Mouse (Mus musculus) limb, embryonic 11.5 days (tissue): ENCODE data around the gene Opcml. TPM values are rescaled to one million over a fixed set of nuclear protein-coding genes. Genes with fewer than 3 reads are reported as not detected.

Experiments
- ATAC-seq: fragments of 200-750 bp; cut with Nextera tagmentation; 2 replicates; pipeline ENCODE4 v1.8.0; 2017; ENCODE audit warnings: low read depth; ENCODE audit not compliant: insufficient number of reproducible peaks, low FRiP score, low TSS enrichment
- DNase-seq: peaks from one replicate; pipeline ENCODE4 v3.0.0-alpha.2; 2015; ENCODE audit warnings: low spot score
- H3K27ac ChIP-seq: fragments of 300-500 bp; sonication (generic); replicated peaks from 2 replicates; pipeline ENCODE4 v1.5.1; 2014; ENCODE audit warnings: low read depth, mild to moderate bottlenecking, low read length
- H3K27me3 ChIP-seq: fragments of 300-500 bp; sonication (generic); 2 replicates; pipeline ENCODE4 v1.6.1; 2014; ENCODE audit warnings: mild to moderate bottlenecking, low read length, mixed read lengths; ENCODE audit not compliant: control insufficient read depth, insufficient read depth
- H3K36me3 ChIP-seq: fragments of 300-500 bp; sonication (generic); 2 replicates; pipeline ENCODE4 v1.6.1; 2014; ENCODE audit warnings: mild to moderate bottlenecking, low read length, moderate library complexity, mixed read lengths; ENCODE audit not compliant: control insufficient read depth, insufficient read depth
- H3K4me1 ChIP-seq: fragments of 300-500 bp; sonication (generic); 2 replicates; pipeline ENCODE4 v1.6.1; 2014; ENCODE audit warnings: low read length, mixed read lengths; ENCODE audit not compliant: control insufficient read depth, insufficient read depth
- H3K4me2 ChIP-seq: fragments of 300-500 bp; sonication (generic); 2 replicates; pipeline ENCODE4 v1.6.1; 2014; ENCODE audit warnings: low read depth, mild to moderate bottlenecking, moderate library complexity; ENCODE audit not compliant: severe bottlenecking
- H3K4me3 ChIP-seq: fragments of 300-500 bp; sonication (generic); 2 replicates; pipeline ENCODE4 v1.5.1; 2014; ENCODE audit warnings: low read depth, low read length
- H3K9ac ChIP-seq: fragments of 300-500 bp; sonication (generic); 2 replicates; pipeline ENCODE4 v1.6.1; 2014; ENCODE audit warnings: mild to moderate bottlenecking, low read length
- H3K9me3 ChIP-seq: fragments of 300-500 bp; sonication (generic); 2 replicates; pipeline ENCODE4 v1.6.1; 2016; ENCODE audit warnings: low read length; ENCODE audit not compliant: control insufficient read depth
- WGBS: fragments of 180-500 bp; shearing (Covaris S2); extraction: QIAGEN DNeasy Blood & Tissue Kit; methylation state at CpG from one replicate; pipeline ENCODE4 v1.1.7; 2014; 5-methylcytosine and 5-hydroxymethylcytosine counted together
- polyA plus RNA-seq: library from polyadenylated mRNA; unstranded; fragments of >200 nt; fragmentation: Nextera tagmentation; extraction: Ambion mirVana; gene quantifications from 2 replicates; pipeline ENCODE4 v1.2.1, GENCODE M21; 2014

Opcml gene
- polyA plus RNA-seq, 1 experiment from 2014 or later: 0.20 TPM

DNA sequence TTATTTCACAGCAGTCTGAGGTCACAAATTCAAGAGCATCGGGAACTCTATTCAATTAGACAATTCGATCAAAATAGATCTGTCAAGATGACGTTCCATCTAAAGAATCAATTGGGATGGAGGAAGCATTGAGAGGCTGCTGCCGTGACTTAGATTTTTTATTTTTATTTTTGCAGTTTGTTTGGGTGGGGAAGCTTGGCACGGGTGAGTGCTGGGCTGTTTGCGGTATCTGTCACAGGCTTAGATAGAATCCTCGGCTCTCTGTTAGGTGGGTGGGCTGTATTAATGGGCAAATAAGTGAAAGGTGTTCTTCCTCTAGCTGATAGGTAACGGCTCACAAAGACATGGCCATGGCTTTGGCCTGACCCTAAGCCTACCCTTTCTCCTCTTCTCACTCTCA lies 654.4 kb downstream of the Opcml start:
- no peak for DNase-seq
- no peaks in the 10 kb centered on the region for H3K36me3 ChIP-seq
- no peak overlapping the region for H3K27ac ChIP-seq
- no peak for ATAC-seq
- H3K4me1 ChIP-seq: no peaks in the 10 kb centered on the region
- H3K4me3 ChIP-seq: no peak overlapping the region
- WGBS: 87% methylated on average over 8 of the region's 8 CpGs
- H3K9me3 ChIP-seq: no peaks in the 10 kb centered on the region
- no peaks in the 10 kb centered on the region for H3K27me3 ChIP-seq
- no peak overlapping the region for H3K4me2 ChIP-seq
- H3K9ac ChIP-seq: no peak overlapping the region

GRCm38 (mm10) chr9:28445863-28446262 lies 655.3 kb downstream of the Opcml start:
- Histone ChIP-seq H3K4me3 (no peak overlapping the region), H3K36me3 (no peaks in the 10 kb centered on the region), H3K9me3 (no peaks in the 10 kb centered on the region), H3K27ac (no peak overlapping the region), H3K4me2 (no peak overlapping the region), H3K9ac (no peak overlapping the region), H3K4me1 (no peaks in the 10 kb centered on the region), H3K27me3 (no peaks in the 10 kb centered on the region)
- ATAC-seq (no peak), DNase-seq (no peak)
- WGBS: 93% methylated on average over 1 of the region's 1 CpGs

- H3K27ac ChIP-seq: no peak overlapping the region
- ATAC-seq (no peak), DNase-seq (no peak)
- no peak overlapping the region for H3K4me2 ChIP-seq
- no peak overlapping the region for H3K4me3 ChIP-seq
- no peak overlapping the region for H3K9ac ChIP-seq
- H3K9me3 ChIP-seq: no peaks in the 10 kb centered on the region
- WGBS: 85% methylated on average over 4 of the region's 4 CpGs
- H3K4me1 ChIP-seq: no peaks in the 10 kb centered on the region
- H3K36me3 ChIP-seq: no peaks in the 10 kb centered on the region
- no peaks in the 10 kb centered on the region for H3K27me3 ChIP-seq
Measured at GRCm38 (mm10) chr9:28446278-28447064, 655.9 kb downstream of the Opcml start.

DNA sequence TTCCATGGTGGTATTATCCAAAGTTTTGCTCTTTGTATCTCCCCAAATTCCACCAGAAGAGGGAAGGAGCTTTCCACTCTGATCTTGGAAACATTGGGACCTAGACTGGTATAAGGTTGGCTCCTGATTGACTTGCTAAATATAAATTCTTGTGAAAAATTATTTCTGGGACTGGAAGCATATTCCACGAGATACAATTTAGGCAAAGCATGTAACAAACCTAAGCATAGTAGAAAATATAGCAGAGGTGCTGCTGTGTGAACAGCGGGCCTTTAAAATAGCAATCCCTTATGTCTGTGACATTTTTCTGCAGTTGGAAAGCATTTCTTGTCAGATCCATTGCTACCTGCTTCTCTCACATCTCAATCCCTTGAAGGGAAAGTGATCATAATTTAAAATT lies 661.9 kb downstream of the Opcml start:
- no peaks in the 10 kb centered on the region for H3K27me3 ChIP-seq
- 85% methylated on average over 2 of the region's 2 CpGs for WGBS
- H3K27ac ChIP-seq: no peak overlapping the region
- no peak overlapping the region for H3K9ac ChIP-seq
- no peak for ATAC-seq
- no peak overlapping the region for H3K4me3 ChIP-seq
- DNase-seq: no peak
- no peak overlapping the region for H3K4me2 ChIP-seq
- H3K9me3 ChIP-seq: no peaks in the 10 kb centered on the region
- no peaks in the 10 kb centered on the region for H3K36me3 ChIP-seq
- H3K4me1 ChIP-seq: no peaks in the 10 kb centered on the region

DNA sequence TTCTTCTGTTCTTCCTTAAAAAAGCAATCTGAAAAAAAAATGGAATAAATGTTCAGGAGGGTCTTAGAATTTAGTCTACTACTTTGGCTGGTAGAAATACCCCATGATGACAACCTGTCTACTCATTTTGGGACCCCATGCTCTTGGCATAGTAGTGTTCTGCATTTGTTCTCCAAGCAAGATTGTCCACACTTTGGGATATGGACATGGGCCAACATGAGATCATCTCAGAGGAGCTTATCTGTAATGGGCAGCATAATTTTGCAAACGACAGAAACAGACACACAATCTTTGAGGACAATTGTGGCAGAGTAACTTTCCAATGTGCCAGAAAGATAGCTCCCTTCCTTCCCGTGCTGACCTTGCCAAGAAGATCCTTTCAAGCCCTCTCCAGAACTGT lies 662.5 kb downstream of the Opcml start:
- no peaks in the 10 kb centered on the region for H3K27me3 ChIP-seq
- no peak overlapping the region for H3K27ac ChIP-seq
- H3K36me3 ChIP-seq: no peaks in the 10 kb centered on the region
- DNase-seq: no peak
- no peaks in the 10 kb centered on the region for H3K9me3 ChIP-seq
- no peak overlapping the region for H3K4me3 ChIP-seq
- no peak overlapping the region for H3K4me2 ChIP-seq
- no peak for ATAC-seq
- H3K4me1 ChIP-seq: no peaks in the 10 kb centered on the region
- 81% methylated on average over 2 of the region's 2 CpGs for WGBS
- H3K9ac ChIP-seq: no peak overlapping the region

- Histone ChIP-seq H3K27me3 (no peaks in the 10 kb centered on the region), H3K4me3 (no peak overlapping the region), H3K9me3 (no peaks in the 10 kb centered on the region), H3K4me1 (no peaks in the 10 kb centered on the region), H3K36me3 (no peaks in the 10 kb centered on the region), H3K27ac (no peak overlapping the region), H3K9ac (no peak overlapping the region), H3K4me2 (no peak overlapping the region)
- DNase-seq: no peak
- 72% methylated on average over 7 of the region's 7 CpGs for WGBS
- ATAC-seq: no peak
Measured at GRCm38 (mm10) chr9:28457982-28458770, 667.6 kb downstream of the Opcml start.

DNA sequence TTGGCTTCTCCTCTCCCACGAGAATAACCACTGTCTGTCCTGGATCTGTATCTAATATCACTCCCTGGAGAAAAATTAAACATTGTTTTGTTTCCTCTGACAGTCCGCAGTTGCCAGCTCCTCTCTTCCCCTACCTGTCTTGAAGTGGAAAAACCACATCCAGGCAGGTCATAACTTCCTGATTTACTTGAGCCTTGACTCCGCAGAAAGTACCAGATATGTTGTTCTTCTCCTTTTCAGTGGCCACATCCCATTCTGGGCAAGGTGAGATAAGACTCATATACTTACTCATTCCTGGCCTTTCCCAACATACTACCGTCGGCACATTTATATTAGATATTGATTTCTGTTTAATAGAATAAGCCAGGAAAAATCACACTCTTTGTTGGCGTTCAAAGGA lies 673.0 kb downstream of the Opcml start:
- DNase-seq (no peak), ATAC-seq (no peak)
- H3K4me1 ChIP-seq: no peaks in the 10 kb centered on the region
- no peak overlapping the region for H3K27ac ChIP-seq
- no peaks in the 10 kb centered on the region for H3K36me3 ChIP-seq
- no peak overlapping the region for H3K9ac ChIP-seq
- no peak overlapping the region for H3K4me3 ChIP-seq
- no peaks in the 10 kb centered on the region for H3K27me3 ChIP-seq
- H3K9me3 ChIP-seq: no peaks in the 10 kb centered on the region
- WGBS: 82% methylated on average over 6 of the region's 6 CpGs
- H3K4me2 ChIP-seq: no peak overlapping the region

DNA sequence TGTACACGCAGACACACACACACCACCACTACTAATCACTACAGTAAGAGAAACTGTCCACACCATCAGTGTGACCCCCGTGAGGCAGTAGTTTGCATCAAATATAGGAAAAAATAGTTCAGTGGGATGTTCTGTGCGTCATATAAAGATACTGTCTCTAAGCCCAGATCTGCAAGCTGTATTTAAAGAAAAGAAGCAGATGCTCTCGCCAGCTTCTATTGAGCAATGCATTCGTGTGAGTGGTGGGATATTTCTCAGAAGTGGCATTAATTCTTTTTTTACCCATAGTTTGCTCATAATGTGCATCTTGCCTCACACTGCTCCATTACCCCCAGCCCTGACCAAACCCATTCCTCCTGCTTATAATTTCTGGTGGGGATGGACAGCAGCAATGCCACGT lies 678.8 kb downstream of the Opcml start:
- H3K4me3 ChIP-seq: no peak overlapping the region
- H3K4me2 ChIP-seq: no peak overlapping the region
- H3K9me3 ChIP-seq: no peaks in the 10 kb centered on the region
- DNase-seq (no peak), ATAC-seq (no peak)
- H3K36me3 ChIP-seq: no peaks in the 10 kb centered on the region
- WGBS: 88% methylated on average over 6 of the region's 6 CpGs
- H3K27me3 ChIP-seq: no peaks in the 10 kb centered on the region
- H3K27ac ChIP-seq: no peak overlapping the region
- no peak overlapping the region for H3K9ac ChIP-seq
- no peaks in the 10 kb centered on the region for H3K4me1 ChIP-seq
